Mouse (Mus musculus) cortical plate, adult 2 months (tissue): ENCODE data around the gene Tcf7l1.

ENCODE experiments used
- CTCF ChIP-seq: fragments of 200-500 bp; IDR thresholded peaks from 2 replicates; pipeline ENCODE4 v1.5.1; 2011; ENCODE audit warnings: mild to moderate bottlenecking, control low read depth, low read length; ENCODE audit not compliant: insufficient read depth; ENCODE audit errors: extremely low read depth
- POLR2A ChIP-seq: fragments of 200-500 bp; IDR thresholded peaks from 2 replicates; pipeline ENCODE4 v1.6.1; 2011; ENCODE audit warnings: mild to moderate bottlenecking, low read length, control low read depth; ENCODE audit not compliant: insufficient read depth; ENCODE audit errors: extremely low read depth

- TF ChIP-seq POLR2A = no peak
- TF ChIP-seq CTCF = no peak
These were observed 158.7 kb downstream of the Tcf7l1 start for GRCm38 (mm10) chr6:72630370-72630769.
